1 mouse cellular context compared by ENCODE assay signal in the genomic region with DNA sequence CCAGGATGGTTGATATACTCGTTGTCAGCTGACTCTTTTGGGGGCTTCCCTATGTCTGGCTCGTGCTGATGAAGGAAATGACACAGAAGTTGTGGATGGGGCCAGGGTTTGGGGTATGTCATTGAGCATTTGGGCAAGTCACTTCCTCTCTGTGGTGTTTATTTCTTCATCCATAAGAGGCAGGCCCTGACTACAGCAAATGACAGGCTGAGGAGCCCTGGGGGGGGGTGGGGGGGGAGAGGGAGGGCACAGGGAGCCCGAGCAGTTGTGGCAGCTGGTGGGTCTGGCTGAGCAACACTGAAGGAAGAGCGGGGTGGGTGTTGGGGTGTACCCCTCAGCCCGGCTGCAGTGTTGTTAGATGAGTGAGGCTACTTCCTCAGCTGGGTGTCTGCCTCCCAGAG.
A peak's percentile ranks its signal among the peaks of the same experiment; 100 is the strongest.
TF ChIP-seq lines count a peak whose summit lies in the region.

No protein-coding gene starts in this region.

TF ChIP-seq in CH12.LX, 34 proteins besides CTCF, POLR2A, EP300 and RAD21 (continued from another document):
- TF ChIP-seq NELFE (IDR thresholded peaks at IDR 0.05; ENCODE audit: low read depth, low read length), result no peak
- no peak for TF ChIP-seq RCOR1 (conservative IDR thresholded peaks at IDR 0.05; ENCODE audit: low read depth, low read length)
- no peak for TF ChIP-seq ZKSCAN1 (IDR thresholded peaks at IDR 0.05; ENCODE audit: borderline replicate concordance, low read depth, low read length)
- TF ChIP-seq USF1 (IDR thresholded peaks at IDR 0.05; ENCODE audit: low read depth, low read length), result no peak
- TF ChIP-seq ETS1 (conservative IDR thresholded peaks at IDR 0.05; ENCODE audit: low read depth, low read length), result 0 out of 2 replicates have a peak, but pooled peaks have one; percentile 38
- TF ChIP-seq MYC (IDR thresholded peaks at IDR 0.05; ENCODE audit: low read depth, low read length), result no peak
- TF ChIP-seq TBP (conservative IDR thresholded peaks at IDR 0.05; ENCODE audit: low read depth, low read length), result no peak
- TF ChIP-seq POLR2AphosphoS2 (IDR thresholded peaks at IDR 0.05; ENCODE audit: low read depth, low read length), result no peak
- TF ChIP-seq MAX (IDR thresholded peaks at IDR 0.05; ENCODE audit: low read length), result no peak
- TF ChIP-seq MAZ (IDR thresholded peaks at IDR 0.05; ENCODE audit: low read depth, low read length), result no peak
- TF ChIP-seq MEF2A (IDR thresholded peaks at IDR 0.05; ENCODE audit: borderline replicate concordance, low read depth, low read length), result no peak
